Mouse (Mus musculus) embryonic facial prominence, embryonic 11.5 days (tissue): ENCODE measurements at regions not wholly inside any gene's neighbourhood (a gene's known extent, or its start where the extent isn't known, plus 50 kb on each side); places are given as distances from the start of the nearest gene placed in this dataset.

Experiments used
- ATAC-seq: fragments of 200-750 bp; cut with Nextera tagmentation; replicated peaks from 2 replicates; pipeline ENCODE4 v1.8.0; 2017; ENCODE audit warnings: low read depth; ENCODE audit not compliant: insufficient number of reproducible peaks, low FRiP score, low TSS enrichment
- DNase-seq: peaks from one replicate; pipeline ENCODE4 v3.0.0-alpha.2; 2015; ENCODE audit warnings: low spot score
- H3K27ac ChIP-seq: fragments of 300-500 bp; sonication (generic); replicated peaks from 2 replicates; pipeline ENCODE4 v1.5.1; 2014; ENCODE audit warnings: mild to moderate bottlenecking, low read depth, low read length, control low read depth
- H3K27me3 ChIP-seq: fragments of 300-500 bp; sonication (generic); 2 replicates; pipeline ENCODE4 v1.6.1; 2014; ENCODE audit warnings: mild to moderate bottlenecking, low read length, moderate library complexity, mixed read lengths; ENCODE audit not compliant: control insufficient read depth, insufficient read depth
- H3K36me3 ChIP-seq: fragments of 300-500 bp; sonication (generic); replicated peaks from 2 replicates; pipeline ENCODE4 v1.6.1; 2014; ENCODE audit warnings: low read depth, mild to moderate bottlenecking, low read length, moderate library complexity, mixed read lengths; ENCODE audit not compliant: control insufficient read depth, insufficient read depth
- H3K4me1 ChIP-seq: fragments of 300-500 bp; sonication (generic); 2 replicates; pipeline ENCODE4 v1.6.1; 2014; ENCODE audit warnings: low read length, mixed read lengths; ENCODE audit not compliant: control insufficient read depth, insufficient read depth
- H3K4me2 ChIP-seq: fragments of 300-500 bp; sonication (generic); 2 replicates; pipeline ENCODE4 v1.6.1; 2014; ENCODE audit warnings: low read depth, mild to moderate bottlenecking, control low read depth, low read length, moderate library complexity
- H3K4me3 ChIP-seq: fragments of 300-500 bp; sonication (generic); 2 replicates; pipeline ENCODE4 v1.5.1; 2014; ENCODE audit warnings: low read depth, low read length, control low read depth
- H3K9ac ChIP-seq: fragments of 300-500 bp; sonication (generic); replicated peaks from 2 replicates; pipeline ENCODE4 v1.6.1; 2014; ENCODE audit warnings: mild to moderate bottlenecking, control low read depth, low read length
- H3K9me3 ChIP-seq: fragments of 300-500 bp; sonication (generic); replicated peaks from 2 replicates; pipeline ENCODE4 v1.6.1; 2016; ENCODE audit warnings: mild to moderate bottlenecking, low read length, inconsistent platforms, mixed read lengths; ENCODE audit not compliant: control insufficient read depth
- WGBS: fragments of 180-500 bp; shearing (Covaris S2); extraction: QIAGEN DNeasy Blood & Tissue Kit; methylation state at CpG from one replicate; pipeline ENCODE4 v1.1.7; 2014; 5-methylcytosine and 5-hydroxymethylcytosine counted together

GRCm38 (mm10) chr9:71355721-71356120 is 130.0 kb downstream of the Polr2m start:
- Histone ChIP-seq H3K36me3 (no peaks in the 10 kb centered on the region), H3K27me3 (no peaks in the 10 kb centered on the region), H3K4me2 (no peak overlapping the region), H3K9me3 (no peaks in the 10 kb centered on the region), H3K27ac (no peak overlapping the region), H3K9ac (no peak overlapping the region), H3K4me3 (no peak overlapping the region), H3K4me1 (no peaks in the 10 kb centered on the region)
- 86% methylated on average over 5 of the region's 5 CpGs for WGBS
- DNase-seq, result no peak
- no peak for ATAC-seq
